Comparison of ENCODE assay signal across 8 mouse cellular contexts in genomic region chr5:129177697-129178511, GRCm38 (mm10).
A peak's percentile ranks its signal among the peaks of the same experiment; 100 is the strongest.
DNase-seq lines count a peak whose midpoint lies in the region; ATAC-seq lines count a peak whose summit lies in the region.

No protein-coding gene starts in this region.

- no peak overlapping the region for H3K9ac ChIP-seq in hindbrain, embryonic 14.5 days

- H3K4me3 ChIP-seq in hindbrain, embryonic 14.5 days (replicated peaks; ENCODE audit: low read length): no peak overlapping the region

- WGBS in hindbrain, embryonic 14.5 days: 51% methylated on average over 14 of the region's 14 CpGs

- peak; percentile 77 for DNase-seq in Muller cell, postnatal 12 days (ENCODE audit: inconsistent ontology term)
- DNase-seq in cerebellum, postnatal 10 days: peak; percentile 96 to 98
- DNase-seq in frontal cortex, postnatal 25 days (ENCODE audit: low spot score in 2 of 2): peak; percentile 83 to 85
- DNase-seq in hindbrain, embryonic 14.5 days (ENCODE audit: low spot score): peak; percentile 92
- DNase-seq in layer of hippocampus, postnatal 36 days: peak; percentile 81 to 82
- DNase-seq in lung, postnatal 25 days (ENCODE audit: low spot score): peak; percentile 85
- DNase-seq in retina, adult 2 months (ENCODE audit: low read depth, low spot score): peak; percentile 56
- DNase-seq in thymus, postnatal 25 days: peak; percentile 79

- H3K36me3 ChIP-seq in hindbrain, embryonic 14.5 days (replicated peaks; ENCODE audit: control insufficient read depth, insufficient read depth): no peaks in the 10 kb centered on the region

- H3K4me1 ChIP-seq in hindbrain, embryonic 14.5 days (replicated peaks; ENCODE audit: control insufficient read depth, insufficient read depth, low read length): peaks cover 4% of the 10 kb centered on the region; the same call in 1 of the 2 replicates

- peak; percentile 71; the same call in 1 of the 2 replicates for ATAC-seq in hindbrain, embryonic 14.5 days (ENCODE audit: low FRiP score)

- H3K4me2 ChIP-seq in hindbrain, embryonic 14.5 days (replicated peaks): no peak overlapping the region

- no peaks in the 10 kb centered on the region for H3K9me3 ChIP-seq in hindbrain, embryonic 14.5 days (ENCODE audit: control insufficient read depth, low read length)

- no peaks in the 10 kb centered on the region for H3K27me3 ChIP-seq in hindbrain, embryonic 14.5 days (ENCODE audit: control insufficient read depth, insufficient read depth, low read length)

- no peak overlapping the region for H3K27ac ChIP-seq in hindbrain, embryonic 14.5 days
